Mouse (Mus musculus): ENCODE measurements around the gene Dnah12. TPM values are rescaled to one million over a fixed set of nuclear protein-coding genes. Genes with fewer than 3 reads are reported as not detected.
A peak's percentile ranks its signal among the peaks of the same experiment; 100 is the strongest.

Gene Dnah12
- total and polyA plus RNA-seq, 3 experiments: 0.03 to 0.18 (median 0.05) TPM

DNA sequence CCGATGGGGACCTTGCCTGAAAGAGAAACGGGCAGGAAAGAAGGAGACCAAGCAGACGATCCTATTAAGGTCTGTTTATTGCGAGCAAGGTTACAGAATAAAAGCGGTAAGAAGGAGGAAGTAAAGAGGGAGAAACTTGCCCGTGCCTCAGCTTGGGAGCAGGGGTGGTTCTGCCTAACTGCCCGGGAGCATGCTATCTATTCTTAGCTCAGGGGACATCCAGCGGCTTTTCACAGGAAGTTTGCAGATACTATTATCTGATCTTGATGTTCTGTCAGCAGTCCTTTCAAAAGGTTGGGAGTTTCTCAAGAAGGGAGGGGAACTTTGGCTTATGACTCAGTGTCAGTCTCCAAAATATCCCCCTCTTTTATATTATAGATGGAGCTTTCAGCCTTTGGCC, 65.5 kb downstream of the Dnah12 start:
- WGBS: 32% methylated on average over 8 of the region's 8 CpGs

DNA sequence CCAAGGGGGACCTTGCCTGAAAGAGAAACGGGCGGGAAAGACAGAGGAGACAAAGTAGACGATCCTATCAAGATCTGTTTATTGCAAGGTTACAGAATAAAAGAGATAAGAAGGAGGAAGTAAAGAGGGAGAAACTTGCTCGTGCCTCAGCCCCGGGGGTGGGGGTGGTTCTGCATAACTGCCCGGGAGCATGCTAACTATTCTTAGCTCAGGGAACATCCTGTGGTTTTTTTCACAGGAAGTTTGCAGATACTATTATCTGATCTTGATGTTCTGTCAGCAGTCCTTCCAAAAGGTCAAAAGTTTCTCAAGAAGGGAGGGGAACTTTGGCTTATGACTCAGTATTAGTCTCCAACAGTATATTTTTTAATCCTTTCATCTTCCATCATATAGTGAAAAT, 71.8 kb downstream of the Dnah12 start:
- H3K36me3 ChIP-seq (ENCODE audit: control insufficient read depth, insufficient read depth, low read length): no peaks in the 10 kb centered on the region
- no peaks in the 10 kb centered on the region for H3K4me1 ChIP-seq (ENCODE audit: control insufficient read depth, insufficient read depth, low read length)
- H3K9ac ChIP-seq (ENCODE audit: low read depth, low read length): no peak overlapping the region
- H3K27ac ChIP-seq: no peak overlapping the region
- H3K27me3 ChIP-seq (ENCODE audit: control insufficient read depth, insufficient read depth, low read length): no peaks in the 10 kb centered on the region
- intact Hi-C loops (cut with DNase I): no loop called here
- H3K4me3 ChIP-seq: no peak overlapping the region
- DNase-seq: peak in 1 of 2 experiments; percentile 29
- TF ChIP-seq CTCF (IDR thresholded peaks at IDR 0.05) (no peak), POLR2A (IDR thresholded peaks at IDR 0.05; ENCODE audit: insufficient read depth, low read depth, low read length) (no peak), EP300 (IDR thresholded peaks at IDR 0.05; ENCODE audit: insufficient read depth, low read depth, low read length) (no peak)
- no peaks in the 10 kb centered on the region for H3K79me2 ChIP-seq (replicated peaks; ENCODE audit: control insufficient read depth, insufficient read depth, low read length)
- 38% methylated on average over 6 of the region's 6 CpGs for WGBS

More for the DNA sequence above, 65.5 kb downstream of the Dnah12 start:
- Histone ChIP-seq H3K27me3 (ENCODE audit: control insufficient read depth, insufficient read depth, low read length) (no peaks in the 10 kb centered on the region), H3K79me2 (replicated peaks; ENCODE audit: control insufficient read depth, insufficient read depth, low read length) (no peaks in the 10 kb centered on the region), H3K4me1 (ENCODE audit: control insufficient read depth, insufficient read depth, low read length) (no peaks in the 10 kb centered on the region), H3K9ac (ENCODE audit: low read depth, low read length) (no peak overlapping the region), H3K27ac (no peak overlapping the region), H3K4me3 (no peak overlapping the region), H3K36me3 (ENCODE audit: control insufficient read depth, insufficient read depth, low read length) (no peaks in the 10 kb centered on the region)
- DNase-seq: peak in 1 of 2 experiments; percentile 11
- TF ChIP-seq CTCF (IDR thresholded peaks at IDR 0.05) (no peak), EP300 (IDR thresholded peaks at IDR 0.05; ENCODE audit: insufficient read depth, low read depth, low read length) (no peak), POLR2A (IDR thresholded peaks at IDR 0.05; ENCODE audit: insufficient read depth, low read depth, low read length) (no peak)
- intact Hi-C loops (cut with DNase I): no loop called here

DNA sequence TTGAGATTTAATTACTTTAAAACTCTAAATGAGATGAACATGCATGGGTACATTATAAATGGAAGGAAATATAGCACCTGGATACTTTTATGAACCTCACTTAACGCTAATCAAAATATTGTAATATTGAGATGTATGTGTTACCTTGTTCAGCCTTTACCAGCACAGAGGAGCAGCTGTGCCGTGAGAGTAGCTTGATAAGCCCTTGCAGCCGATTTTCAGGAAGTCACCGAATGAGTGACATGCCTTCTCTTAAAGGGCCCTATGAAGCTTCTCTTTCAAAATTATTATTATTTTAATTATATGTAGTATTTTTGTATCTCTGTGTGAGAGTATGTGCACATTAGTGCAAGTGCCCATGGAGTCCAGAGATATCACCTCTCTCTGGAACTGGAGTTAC, 75.1 kb downstream of the Dnah12 start:
- H3K36me3 ChIP-seq (ENCODE audit: control insufficient read depth, insufficient read depth, low read length): no peaks in the 10 kb centered on the region
- 45% methylated on average over 4 of the region's 4 CpGs for WGBS
- H3K79me2 ChIP-seq (replicated peaks; ENCODE audit: control insufficient read depth, insufficient read depth, low read length): no peaks in the 10 kb centered on the region
- intact Hi-C loops (cut with DNase I): no loop called here
- H3K4me1 ChIP-seq (ENCODE audit: control insufficient read depth, insufficient read depth, low read length): no peaks in the 10 kb centered on the region
- TF ChIP-seq CTCF (IDR thresholded peaks at IDR 0.05) (no peak), EP300 (IDR thresholded peaks at IDR 0.05; ENCODE audit: insufficient read depth, low read depth, low read length) (no peak)
- H3K4me3 ChIP-seq: no peak overlapping the region
- DNase-seq: no peak
- no peak overlapping the region for H3K27ac ChIP-seq
- H3K9ac ChIP-seq (ENCODE audit: low read depth, low read length): no peak overlapping the region
- H3K27me3 ChIP-seq (ENCODE audit: control insufficient read depth, insufficient read depth, low read length): no peaks in the 10 kb centered on the region

DNA sequence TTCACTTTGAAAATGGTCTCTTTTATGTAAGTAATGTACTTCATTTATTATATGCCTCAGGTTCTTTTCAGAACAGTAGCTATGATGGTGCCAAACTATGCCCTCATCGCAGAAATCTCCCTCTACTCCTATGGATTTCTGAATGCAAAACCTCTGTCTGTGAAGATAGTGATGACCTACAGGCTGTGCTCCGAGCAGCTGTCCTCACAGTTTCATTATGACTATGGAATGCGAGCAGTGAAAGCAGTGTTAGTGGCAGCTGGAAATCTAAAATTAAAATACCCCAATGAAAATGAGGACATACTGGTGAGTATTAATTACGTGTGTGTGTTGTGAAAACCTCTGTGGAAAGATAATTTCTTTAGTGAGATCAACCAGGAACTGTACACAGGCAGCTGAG, 80.5 kb downstream of the Dnah12 start:
- no peaks in the 10 kb centered on the region for H3K27me3 ChIP-seq (ENCODE audit: control insufficient read depth, insufficient read depth, low read length)
- H3K79me2 ChIP-seq (replicated peaks; ENCODE audit: control insufficient read depth, insufficient read depth, low read length): no peaks in the 10 kb centered on the region
- no peaks in the 10 kb centered on the region for H3K36me3 ChIP-seq (ENCODE audit: control insufficient read depth, insufficient read depth, low read length)
- no peak overlapping the region for H3K27ac ChIP-seq
- 66% methylated on average over 4 of the region's 4 CpGs for WGBS
- H3K4me3 ChIP-seq: no peak overlapping the region
- H3K4me1 ChIP-seq (ENCODE audit: control insufficient read depth, insufficient read depth, low read length): no peaks in the 10 kb centered on the region
- intact Hi-C loops (cut with DNase I): no loop called here
- TF ChIP-seq CTCF (IDR thresholded peaks at IDR 0.05) (no peak), POLR2A (IDR thresholded peaks at IDR 0.05; ENCODE audit: insufficient read depth, low read depth, low read length) (no peak), EP300 (IDR thresholded peaks at IDR 0.05; ENCODE audit: insufficient read depth, low read depth, low read length) (no peak)
- H3K9ac ChIP-seq (ENCODE audit: low read depth, low read length): no peak overlapping the region
- no peak for DNase-seq

DNA sequence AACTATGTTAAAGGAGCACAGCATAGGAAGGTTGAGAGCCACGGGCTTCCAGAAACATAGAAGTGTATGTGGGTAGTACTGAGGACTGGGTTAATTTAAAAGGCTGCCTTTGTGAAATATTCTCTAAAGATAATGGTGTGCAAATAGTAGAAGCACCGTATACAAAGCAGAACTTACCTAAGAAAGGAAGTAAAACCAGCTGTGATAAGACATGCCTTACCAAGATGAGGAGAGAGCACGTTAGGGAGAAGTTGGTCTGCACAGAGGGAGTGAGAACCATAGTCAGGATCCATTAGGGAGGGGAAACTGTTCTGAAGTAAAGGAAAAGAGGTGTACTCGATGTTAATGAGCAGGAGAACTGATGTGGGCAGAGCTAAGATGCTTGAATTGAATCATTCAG, 90.7 kb downstream of the Dnah12 start:
- TF ChIP-seq CTCF (IDR thresholded peaks at IDR 0.05): no peak
- TF ChIP-seq EP300 (IDR thresholded peaks at IDR 0.05; ENCODE audit: insufficient read depth, low read depth, low read length): no peak
- TF ChIP-seq POLR2A (IDR thresholded peaks at IDR 0.05; ENCODE audit: insufficient read depth, low read depth, low read length): no peak
- Histone ChIP-seq H3K4me1 (ENCODE audit: control insufficient read depth, insufficient read depth, low read length) (no peaks in the 10 kb centered on the region), H3K9ac (ENCODE audit: low read depth, low read length) (no peak overlapping the region), H3K27me3 (ENCODE audit: control insufficient read depth, insufficient read depth, low read length) (no peaks in the 10 kb centered on the region), H3K79me2 (replicated peaks; ENCODE audit: control insufficient read depth, insufficient read depth, low read length) (no peaks in the 10 kb centered on the region), H3K36me3 (ENCODE audit: control insufficient read depth, insufficient read depth, low read length) (no peaks in the 10 kb centered on the region), H3K4me3 (no peak overlapping the region), H3K27ac (no peak overlapping the region)
- WGBS: 57% methylated on average over 4 of the region's 4 CpGs
- DNase-seq: no peak
- intact Hi-C loops (cut with DNase I): loop anchor here (2.0 kb wide), 1 partner anchor 245 kb away; no protein-coding TSS in a partner anchor

DNA sequence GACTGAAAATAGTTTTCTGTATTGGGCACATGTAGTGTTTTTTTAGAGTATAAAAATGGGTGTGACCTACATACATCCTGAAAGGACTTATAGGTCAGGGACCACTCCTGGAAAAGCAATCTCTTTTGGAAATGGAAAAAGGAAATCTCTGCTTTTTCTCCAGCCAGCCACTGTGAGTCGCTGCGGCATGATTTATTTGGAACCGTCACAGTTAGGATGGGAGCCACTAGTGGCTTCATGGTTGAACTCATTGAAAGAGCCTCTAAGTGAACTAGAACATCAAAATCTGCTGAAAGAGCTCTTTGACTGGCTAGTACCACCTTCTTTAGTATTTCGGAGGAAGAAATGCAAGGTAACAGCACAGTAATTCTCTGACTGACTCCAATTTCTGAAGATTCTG, 92.6 kb downstream of the Dnah12 start:
- no peaks in the 10 kb centered on the region for H3K27me3 ChIP-seq (ENCODE audit: control insufficient read depth, insufficient read depth, low read length)
- intact Hi-C loops (cut with DNase I): loop anchor here (2.0 to 5.0 kb wide), 2 partner anchors 243 to 312 kb away; no protein-coding TSS in a partner anchor
- peak; percentile 78 for TF ChIP-seq CTCF (IDR thresholded peaks at IDR 0.05)
- TF ChIP-seq POLR2A (IDR thresholded peaks at IDR 0.05; ENCODE audit: insufficient read depth, low read depth, low read length): no peak
- no peak for TF ChIP-seq EP300 (IDR thresholded peaks at IDR 0.05; ENCODE audit: insufficient read depth, low read depth, low read length)
- H3K4me3 ChIP-seq: no peak overlapping the region
- 32% methylated on average over 4 of the region's 4 CpGs for WGBS
- H3K9ac ChIP-seq (ENCODE audit: low read depth, low read length): no peak overlapping the region
- H3K79me2 ChIP-seq (replicated peaks; ENCODE audit: control insufficient read depth, insufficient read depth, low read length): no peaks in the 10 kb centered on the region
- DNase-seq: no peak
- H3K36me3 ChIP-seq (ENCODE audit: control insufficient read depth, insufficient read depth, low read length): no peaks in the 10 kb centered on the region
- H3K27ac ChIP-seq: no peak overlapping the region
- H3K4me1 ChIP-seq (ENCODE audit: control insufficient read depth, insufficient read depth, low read length): no peaks in the 10 kb centered on the region
